Mouse (Mus musculus) 416B (cell line): ENCODE results near the gene Myh6.
"Not testable (repeated sequence)": the region's sequence is repeated elsewhere in the genome, so short reads cannot be mapped to it uniquely, and the experiment has no call there.

Experiments
- DNase-seq: peaks from one replicate; pipeline ENCODE4 v3.0.0; 2011; ENCODE audit warnings: low read depth

Gene Myh6

GRCm38 (mm10) chr14:54956533-54956932 is 10.2 kb downstream of the Myh6 start:
- DNase-seq, result no peak

- no peak for DNase-seq
Observed at GRCm38 (mm10) chr14:54955481-54955880, 11.2 kb downstream of the Myh6 start.

- DNase-seq, result no peak
Observed at GRCm38 (mm10) chr14:54954474-54954873, 12.3 kb downstream of the Myh6 start.

GRCm38 (mm10) chr14:54953664-54954206 is 13.0 kb downstream of the Myh6 start:
- no peak for DNase-seq

- DNase-seq, result no peak
Observed at GRCm38 (mm10) chr14:54951587-54951986, 15.1 kb downstream of the Myh6 start.

GRCm38 (mm10) chr14:54950493-54950892 is 16.2 kb downstream of the Myh6 start:
- no peak for DNase-seq

GRCm38 (mm10) chr14:54948781-54949180 is 17.9 kb downstream of the Myh6 start:
- DNase-seq, result no peak

GRCm38 (mm10) chr14:54947008-54947407 is 19.7 kb downstream of the Myh6 start:
- DNase-seq, result not testable (repeated sequence)

GRCm38 (mm10) chr14:54945975-54946704 is 20.6 kb downstream of the Myh6 start:
- DNase-seq, result peak; percentile 24

GRCm38 (mm10) chr14:54944939-54945338 is 21.8 kb downstream of the Myh6 start:
- DNase-seq, result no peak

GRCm38 (mm10) chr14:54943971-54944370 is 22.8 kb downstream of the Myh6 start:
- no peak for DNase-seq

- no peak for DNase-seq
Observed at GRCm38 (mm10) chr14:54942479-54942878, 24.2 kb downstream of the Myh6 start.

GRCm38 (mm10) chr14:54941024-54941978 is 25.4 kb downstream of the Myh6 start:
- no peak for DNase-seq

- DNase-seq, result no peak
Observed at GRCm38 (mm10) chr14:54940176-54940530, 26.6 kb downstream of the Myh6 start.

GRCm38 (mm10) chr14:54939434-54940175 is 27.1 kb downstream of the Myh6 start:
- DNase-seq, result peak; percentile 64

- no peak for DNase-seq
Observed at GRCm38 (mm10) chr14:54938431-54939219, 28.1 kb downstream of the Myh6 start.

GRCm38 (mm10) chr14:54937361-54938182 is 29.2 kb downstream of the Myh6 start:
- DNase-seq, result no peak

GRCm38 (mm10) chr14:54936831-54937160 is 29.9 kb downstream of the Myh6 start:
- peak; percentile 49 for DNase-seq

- DNase-seq, result no peak
Observed at GRCm38 (mm10) chr14:54935904-54936830, 30.6 kb downstream of the Myh6 start, which contains the start of gene Cmtm5. Gene Cmtm5 (plus strand): TSS chr14:54936261.
